Mouse (Mus musculus): Measurements from ENCODE around the gene Acap2. TPM values are rescaled to one million over a fixed set of nuclear protein-coding genes. Genes with fewer than 3 reads are reported as not detected.

Acap2 gene
- polyA plus RNA-seq, 1 experiment, result not detected

DNA sequence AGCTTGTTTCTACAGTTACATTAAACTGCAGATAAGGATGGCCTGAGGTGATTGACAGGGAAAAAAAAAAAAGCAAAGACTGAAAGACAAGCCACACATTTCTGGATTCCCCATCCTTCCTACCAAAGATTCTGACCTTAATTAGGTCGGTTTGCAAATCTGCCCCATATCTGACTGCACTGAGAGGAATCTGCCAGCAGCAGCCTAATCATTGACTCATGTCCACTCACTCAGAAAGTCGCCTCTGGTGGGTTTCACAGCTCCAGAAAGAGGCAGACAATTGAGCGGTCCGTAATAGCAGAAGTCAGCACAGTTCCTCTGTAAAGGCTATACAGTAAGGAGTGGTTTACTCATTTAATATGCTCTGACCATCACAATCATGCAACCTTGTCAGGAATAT lies 51.2 kb downstream of the Acap2 start:
- Histone ChIP-seq H3K27ac (ENCODE audit: insufficient read depth, low read depth, low read length) (no peak overlapping the region), H3K4me1 (ENCODE audit: control insufficient read depth, insufficient read depth, low read length) (no peaks in the 10 kb centered on the region), H3K4me3 (ENCODE audit: insufficient read depth, low read depth, low read length) (no peak overlapping the region)
- TF ChIP-seq POLR2A (IDR thresholded peaks at IDR 0.05; ENCODE audit: insufficient read depth, low read depth, low read length), result no peak
- no peak for TF ChIP-seq CTCF (IDR thresholded peaks at IDR 0.05; ENCODE audit: insufficient read depth, low read depth, low read length)
- 92% methylated on average over 4 of the region's 4 CpGs for WGBS

DNA sequence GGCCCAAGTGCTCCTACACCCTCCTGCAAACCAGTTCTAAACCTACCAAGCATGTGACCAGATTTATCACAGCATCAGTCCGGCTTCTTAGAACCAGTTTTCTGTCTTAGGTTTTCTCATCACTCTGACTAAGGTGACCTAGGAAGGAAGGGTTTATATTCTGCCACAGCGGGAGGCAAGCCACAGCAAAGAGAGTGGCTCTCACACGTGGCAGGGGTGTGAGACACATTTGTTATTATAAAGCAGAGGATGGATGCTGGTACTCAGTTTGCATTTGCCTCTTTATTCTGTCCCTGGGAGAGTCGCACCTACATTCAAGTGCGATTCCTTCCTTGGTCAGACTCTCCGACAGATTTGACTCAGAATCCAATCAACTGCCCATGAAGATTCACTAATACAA lies 52.2 kb downstream of the Acap2 start:
- no peak overlapping the region for H3K27ac ChIP-seq (ENCODE audit: insufficient read depth, low read depth, low read length)
- no peak for TF ChIP-seq CTCF (IDR thresholded peaks at IDR 0.05; ENCODE audit: insufficient read depth, low read depth, low read length)
- no peak for TF ChIP-seq POLR2A (IDR thresholded peaks at IDR 0.05; ENCODE audit: insufficient read depth, low read depth, low read length)
- H3K4me1 ChIP-seq (ENCODE audit: control insufficient read depth, insufficient read depth, low read length), result no peaks in the 10 kb centered on the region
- H3K4me3 ChIP-seq (ENCODE audit: insufficient read depth, low read depth, low read length), result no peak overlapping the region
- 86% methylated on average over 6 of the region's 6 CpGs for WGBS

DNA sequence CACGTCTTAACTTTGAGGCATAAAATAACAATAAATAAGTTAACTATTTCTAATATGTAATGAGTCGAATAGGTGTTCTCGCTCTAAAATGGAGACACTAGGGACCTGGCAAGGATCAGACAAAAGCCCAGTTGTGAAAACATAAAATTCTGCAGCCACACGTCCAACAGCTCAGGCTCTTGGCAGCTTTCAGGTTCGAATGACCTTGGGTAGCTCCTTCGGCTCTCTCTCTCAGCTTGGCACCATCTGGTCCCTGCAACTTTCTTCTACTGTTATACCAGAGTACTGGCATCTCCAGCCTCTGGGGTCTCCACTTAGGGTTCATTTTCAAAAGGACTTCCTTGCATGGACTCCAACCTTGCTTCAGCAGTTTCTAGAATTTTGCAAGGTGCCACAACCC lies 53.3 kb downstream of the Acap2 start:
- 89% methylated on average over 6 of the region's 6 CpGs for WGBS
- Histone ChIP-seq H3K4me3 (ENCODE audit: insufficient read depth, low read depth, low read length) (no peak overlapping the region), H3K27ac (ENCODE audit: insufficient read depth, low read depth, low read length) (no peak overlapping the region), H3K4me1 (ENCODE audit: control insufficient read depth, insufficient read depth, low read length) (no peaks in the 10 kb centered on the region)
- TF ChIP-seq CTCF (IDR thresholded peaks at IDR 0.05; ENCODE audit: insufficient read depth, low read depth, low read length), result no peak

DNA sequence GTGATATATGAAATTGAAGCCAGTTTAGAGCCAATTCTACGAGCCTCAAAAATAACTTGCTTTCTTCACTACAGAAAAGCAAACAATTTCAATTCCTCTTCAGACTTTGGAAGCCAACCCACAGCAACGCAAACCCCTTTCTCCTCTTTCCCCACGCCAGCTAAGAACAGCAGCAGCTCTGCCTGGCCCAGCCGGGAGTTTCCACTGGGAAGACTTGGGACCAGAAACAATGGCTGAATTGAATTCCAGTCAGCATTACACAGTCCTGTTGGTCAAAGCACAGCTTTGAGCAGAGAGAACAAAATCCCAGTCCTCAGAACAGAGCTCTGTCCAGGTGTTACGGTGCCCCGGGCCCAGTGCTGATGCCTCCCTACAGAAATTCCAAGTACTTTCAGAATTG lies 59.1 kb downstream of the Acap2 start:
- H3K4me1 ChIP-seq (ENCODE audit: control insufficient read depth, insufficient read depth, low read length), result peaks cover 3% of the 10 kb centered on the region; the same call in 1 of the 2 replicates
- 50% methylated on average over 6 of the region's 6 CpGs for WGBS
- H3K4me3 ChIP-seq (ENCODE audit: insufficient read depth, low read depth, low read length), result no peak overlapping the region
- TF ChIP-seq CTCF (IDR thresholded peaks at IDR 0.05; ENCODE audit: insufficient read depth, low read depth, low read length) (no peak), POLR2A (IDR thresholded peaks at IDR 0.05; ENCODE audit: insufficient read depth, low read depth, low read length) (no peak)
- H3K27ac ChIP-seq (ENCODE audit: insufficient read depth, low read depth, low read length), result no peak overlapping the region

DNA sequence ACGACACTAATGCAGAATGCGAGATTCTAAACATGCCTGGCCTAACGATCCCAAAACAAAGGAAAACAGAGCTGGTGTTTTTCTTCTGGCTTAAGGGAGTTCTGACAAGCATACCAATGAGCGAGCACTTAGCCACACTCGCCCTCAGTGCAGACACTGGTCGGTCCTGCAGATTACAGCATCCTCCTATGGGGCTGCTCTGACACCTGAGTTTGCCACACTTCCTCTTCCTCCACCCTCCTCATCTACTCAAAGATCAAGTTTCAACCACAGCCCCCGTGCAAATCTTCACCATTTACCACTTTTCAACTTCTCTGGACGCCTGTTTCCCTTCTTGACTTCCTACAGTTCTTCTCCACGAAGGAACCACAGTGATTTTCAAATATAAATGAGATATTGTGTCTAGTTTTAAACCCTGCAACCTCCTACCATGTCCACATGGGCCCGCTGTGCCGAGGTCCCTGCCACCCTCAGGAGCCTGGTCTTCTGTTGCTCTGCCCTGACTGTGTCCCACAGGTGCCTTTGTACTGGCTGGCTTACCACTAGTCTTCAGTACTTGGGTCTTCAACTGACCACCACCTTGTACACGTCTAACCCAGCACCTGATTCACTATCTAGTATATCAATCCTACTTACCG lies 64.3 kb downstream of the Acap2 start:
- 67% methylated on average over 13 of the region's 13 CpGs for WGBS
- TF ChIP-seq POLR2A (IDR thresholded peaks at IDR 0.05; ENCODE audit: insufficient read depth, low read depth, low read length), result no peak
- TF ChIP-seq CTCF (IDR thresholded peaks at IDR 0.05; ENCODE audit: insufficient read depth, low read depth, low read length), result no peak
- Histone ChIP-seq H3K4me1 (ENCODE audit: control insufficient read depth, insufficient read depth, low read length) (no peaks in the 10 kb centered on the region), H3K4me3 (ENCODE audit: insufficient read depth, low read depth, low read length) (no peak overlapping the region), H3K27ac (ENCODE audit: insufficient read depth, low read depth, low read length) (no peak overlapping the region)

DNA sequence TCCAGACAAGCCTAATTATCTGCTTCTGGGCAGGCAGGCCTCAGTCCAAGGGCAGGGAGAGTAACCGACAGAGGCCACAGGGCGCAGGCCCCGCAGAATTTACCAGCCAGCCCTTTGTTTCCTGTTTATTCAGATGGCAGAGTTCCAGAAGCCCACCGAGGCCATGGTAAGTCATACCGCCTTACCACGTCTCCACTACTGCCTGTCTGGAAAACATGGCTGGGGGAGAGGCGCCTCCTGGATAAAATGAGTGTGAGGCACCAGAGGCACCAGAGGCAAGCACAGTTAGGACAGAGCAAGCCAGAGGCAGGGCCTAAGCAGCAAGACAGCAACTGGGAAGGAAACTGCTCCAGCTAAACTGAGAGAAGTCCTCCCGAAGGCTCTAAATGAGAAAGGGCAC lies 65.5 kb downstream of the Acap2 start:
- no peak for TF ChIP-seq POLR2A (IDR thresholded peaks at IDR 0.05; ENCODE audit: insufficient read depth, low read depth, low read length)
- TF ChIP-seq CTCF (IDR thresholded peaks at IDR 0.05; ENCODE audit: insufficient read depth, low read depth, low read length), result no peak
- Histone ChIP-seq H3K27ac (ENCODE audit: insufficient read depth, low read depth, low read length) (no peak overlapping the region), H3K4me1 (ENCODE audit: control insufficient read depth, insufficient read depth, low read length) (no peaks in the 10 kb centered on the region), H3K4me3 (ENCODE audit: insufficient read depth, low read depth, low read length) (no peak overlapping the region)
- WGBS, result 62% methylated on average over 8 of the region's 8 CpGs

DNA sequence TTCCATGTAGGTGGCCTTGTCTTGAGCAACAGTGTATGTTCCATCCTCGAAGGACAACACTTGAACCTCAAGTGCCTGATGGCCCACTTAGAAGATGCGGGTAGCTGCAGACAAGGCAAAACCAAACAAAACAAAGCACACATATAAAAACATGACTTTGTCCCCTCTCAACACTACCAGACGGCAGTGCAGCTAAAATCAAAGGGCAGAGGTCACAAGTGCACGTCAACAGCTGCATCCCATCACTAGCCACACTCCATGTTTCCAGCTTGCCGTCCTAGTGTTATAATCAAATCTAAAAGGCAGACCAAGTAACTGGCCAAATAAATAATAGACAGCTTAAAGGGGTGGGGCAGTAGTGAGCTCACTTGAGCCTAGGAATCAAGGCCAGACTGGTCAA lies 69.5 kb downstream of the Acap2 start:
- Histone ChIP-seq H3K4me1 (ENCODE audit: control insufficient read depth, insufficient read depth, low read length) (no peaks in the 10 kb centered on the region), H3K4me3 (ENCODE audit: insufficient read depth, low read depth, low read length) (no peak overlapping the region), H3K27ac (ENCODE audit: insufficient read depth, low read depth, low read length) (no peak overlapping the region)
- TF ChIP-seq CTCF (IDR thresholded peaks at IDR 0.05; ENCODE audit: insufficient read depth, low read depth, low read length), result no peak
- no peak for TF ChIP-seq POLR2A (IDR thresholded peaks at IDR 0.05; ENCODE audit: insufficient read depth, low read depth, low read length)
- WGBS, result 91% methylated on average over 5 of the region's 5 CpGs

DNA sequence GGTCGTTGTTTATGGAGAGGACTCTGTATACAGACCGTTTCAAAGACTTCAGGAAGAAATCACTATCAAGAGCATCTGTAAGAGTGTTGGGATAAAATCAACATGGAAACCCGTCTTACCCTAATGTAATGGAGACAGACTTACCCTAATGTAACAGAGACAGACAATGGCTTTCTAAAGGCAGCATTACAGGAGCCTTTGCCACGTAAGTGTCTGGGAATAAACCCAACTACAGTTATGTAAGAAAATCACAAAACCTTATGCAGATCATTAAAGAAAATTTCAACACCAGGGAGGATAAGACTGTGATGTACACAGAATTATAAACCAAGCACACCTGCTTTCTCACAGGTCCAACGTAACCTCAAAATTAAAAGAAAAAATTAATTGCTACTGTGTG lies 72.9 kb downstream of the Acap2 start:
- Histone ChIP-seq H3K4me3 (ENCODE audit: insufficient read depth, low read depth, low read length) (no peak overlapping the region), H3K27ac (ENCODE audit: insufficient read depth, low read depth, low read length) (no peak overlapping the region), H3K4me1 (ENCODE audit: control insufficient read depth, insufficient read depth, low read length) (no peaks in the 10 kb centered on the region)
- TF ChIP-seq POLR2A (IDR thresholded peaks at IDR 0.05; ENCODE audit: insufficient read depth, low read depth, low read length) (no peak), CTCF (IDR thresholded peaks at IDR 0.05; ENCODE audit: insufficient read depth, low read depth, low read length) (no peak)
- whole genome bisulfite sequencing, result 82% methylated on average over 5 of the region's 5 CpGs

DNA sequence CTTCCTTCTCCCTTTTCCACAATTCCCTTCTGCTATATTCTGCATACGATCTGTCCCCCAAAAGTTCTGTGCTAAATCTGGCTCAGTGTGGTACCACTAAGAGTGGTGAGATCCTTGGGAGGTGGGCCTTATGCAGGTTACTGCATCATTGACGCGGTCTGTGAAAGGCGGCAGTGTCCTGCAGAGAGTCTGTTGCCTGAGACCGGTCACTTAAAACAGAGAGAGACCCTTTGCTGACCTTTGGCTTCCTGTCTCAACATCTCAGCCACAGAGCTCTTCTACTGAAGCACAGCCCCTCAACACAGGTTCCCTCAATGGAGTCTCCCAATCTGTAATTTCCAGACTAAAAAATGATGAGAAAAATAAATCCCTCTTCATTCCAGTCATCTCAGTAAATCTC lies 76.1 kb downstream of the Acap2 start:
- no peak overlapping the region for H3K4me3 ChIP-seq (ENCODE audit: insufficient read depth, low read depth, low read length)
- H3K27ac ChIP-seq (ENCODE audit: insufficient read depth, low read depth, low read length), result no peak overlapping the region
- 81% methylated on average over 5 of the region's 5 CpGs for WGBS
- TF ChIP-seq CTCF (IDR thresholded peaks at IDR 0.05; ENCODE audit: insufficient read depth, low read depth, low read length) (no peak), POLR2A (IDR thresholded peaks at IDR 0.05; ENCODE audit: insufficient read depth, low read depth, low read length) (no peak)
- no peaks in the 10 kb centered on the region for H3K4me1 ChIP-seq (ENCODE audit: control insufficient read depth, insufficient read depth, low read length)

DNA sequence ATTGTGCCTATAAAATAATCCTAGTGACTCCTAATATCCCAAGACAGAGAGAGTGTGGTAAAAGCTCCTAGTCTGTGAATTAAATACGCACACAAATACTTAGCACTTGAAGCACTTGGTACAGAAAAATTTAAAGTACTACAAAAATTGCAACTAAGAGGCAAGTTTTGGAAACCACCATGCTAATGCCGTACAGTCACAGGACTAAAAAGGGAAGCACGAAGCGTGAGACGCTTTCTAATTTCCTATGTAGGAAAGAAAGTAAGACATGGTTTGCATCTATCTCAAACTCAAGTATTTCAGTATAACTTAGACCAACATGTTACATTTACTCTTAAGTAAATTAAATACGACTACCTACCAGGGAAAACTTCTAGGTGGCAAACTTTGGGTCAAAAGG lies 79.4 kb downstream of the Acap2 start:
- WGBS, result 93% methylated on average over 6 of the region's 6 CpGs
- Histone ChIP-seq H3K4me1 (ENCODE audit: control insufficient read depth, insufficient read depth, low read length) (no peaks in the 10 kb centered on the region), H3K4me3 (ENCODE audit: insufficient read depth, low read depth, low read length) (no peak overlapping the region), H3K27ac (ENCODE audit: insufficient read depth, low read depth, low read length) (no peak overlapping the region)
- TF ChIP-seq CTCF (IDR thresholded peaks at IDR 0.05; ENCODE audit: insufficient read depth, low read depth, low read length) (no peak), POLR2A (IDR thresholded peaks at IDR 0.05; ENCODE audit: insufficient read depth, low read depth, low read length) (no peak)
